Mouse (Mus musculus) intestine, postnatal 0 days (tissue): Measurements from ENCODE around the gene AI661453. TPM values are rescaled to one million over a fixed set of nuclear protein-coding genes. Genes with fewer than 3 reads are reported as not detected.
A peak's percentile ranks its signal among the peaks of the same experiment; 100 is the strongest.

Experiments
- ATAC-seq: fragments of 200-750 bp; cut with Nextera tagmentation; 2 replicates; pipeline ENCODE4 v1.8.0; 2017; ENCODE audit warnings: mild to moderate bottlenecking, moderate TSS enrichment, moderate library complexity
- H3K27ac ChIP-seq: fragments of 300-500 bp; sonication (generic); 2 replicates; pipeline ENCODE4 v1.5.1; 2014; ENCODE audit warnings: mild to moderate bottlenecking, low read depth, low read length, moderate library complexity
- H3K27me3 ChIP-seq: fragments of 300-500 bp; sonication (generic); replicated peaks from 2 replicates; pipeline ENCODE4 v1.6.1; 2014; ENCODE audit warnings: low read length, mixed read lengths; ENCODE audit not compliant: control insufficient read depth, insufficient read depth
- H3K36me3 ChIP-seq: fragments of 300-500 bp; sonication (generic); 2 replicates; pipeline ENCODE4 v1.6.1; 2014; ENCODE audit warnings: mild to moderate bottlenecking, moderate library complexity; ENCODE audit not compliant: control insufficient read depth, insufficient read depth
- H3K4me1 ChIP-seq: fragments of 300-500 bp; sonication (generic); replicated peaks from 2 replicates; pipeline ENCODE4 v1.6.1; 2014; ENCODE audit warnings: antibody characterized with exemption, low read length, mixed read lengths; ENCODE audit not compliant: control insufficient read depth, insufficient read depth
- H3K4me2 ChIP-seq: fragments of 300-500 bp; sonication (generic); replicated peaks from 2 replicates; pipeline ENCODE4 v1.6.1; 2014; ENCODE audit warnings: low read depth, mild to moderate bottlenecking, moderate library complexity
- H3K4me3 ChIP-seq: fragments of 300-500 bp; sonication (generic); 2 replicates; pipeline ENCODE4 v1.5.1; 2014; ENCODE audit warnings: low read depth, low read length
- H3K9ac ChIP-seq: fragments of 300-500 bp; sonication (generic); 2 replicates; pipeline ENCODE4 v1.6.1; 2014; ENCODE audit warnings: mild to moderate bottlenecking, low read depth, low read length
- H3K9me3 ChIP-seq: fragments of 300-500 bp; sonication (generic); 2 replicates; pipeline ENCODE4 v1.6.1; 2016; ENCODE audit warnings: mixed run types; ENCODE audit not compliant: control insufficient read depth
- CTCF ChIP-seq: sonication (generic); IDR thresholded peaks from 2 replicates; pipeline ENCODE4 v1.5.1; 2016; ENCODE audit warnings: low read depth, mild to moderate bottlenecking, control low read depth, antibody characterized with exemption, moderate library complexity
- WGBS: fragments of 180-500 bp; shearing (Covaris S2); extraction: QIAGEN DNeasy Blood & Tissue Kit; methylation state at CpG from one replicate; pipeline ENCODE4 v1.1.7; 2014; 5-methylcytosine and 5-hydroxymethylcytosine counted together
- polyA plus RNA-seq: library from polyadenylated mRNA; unstranded; fragments of >200 nt; fragmentation: Nextera tagmentation; extraction: Ambion mirVana; gene quantifications from 2 replicates; pipeline ENCODE4 v1.2.1, GENCODE M21; 2015

AI661453 gene
- 6.1 and 7.7 TPM in 2 replicates for polyA plus RNA-seq

DNA sequence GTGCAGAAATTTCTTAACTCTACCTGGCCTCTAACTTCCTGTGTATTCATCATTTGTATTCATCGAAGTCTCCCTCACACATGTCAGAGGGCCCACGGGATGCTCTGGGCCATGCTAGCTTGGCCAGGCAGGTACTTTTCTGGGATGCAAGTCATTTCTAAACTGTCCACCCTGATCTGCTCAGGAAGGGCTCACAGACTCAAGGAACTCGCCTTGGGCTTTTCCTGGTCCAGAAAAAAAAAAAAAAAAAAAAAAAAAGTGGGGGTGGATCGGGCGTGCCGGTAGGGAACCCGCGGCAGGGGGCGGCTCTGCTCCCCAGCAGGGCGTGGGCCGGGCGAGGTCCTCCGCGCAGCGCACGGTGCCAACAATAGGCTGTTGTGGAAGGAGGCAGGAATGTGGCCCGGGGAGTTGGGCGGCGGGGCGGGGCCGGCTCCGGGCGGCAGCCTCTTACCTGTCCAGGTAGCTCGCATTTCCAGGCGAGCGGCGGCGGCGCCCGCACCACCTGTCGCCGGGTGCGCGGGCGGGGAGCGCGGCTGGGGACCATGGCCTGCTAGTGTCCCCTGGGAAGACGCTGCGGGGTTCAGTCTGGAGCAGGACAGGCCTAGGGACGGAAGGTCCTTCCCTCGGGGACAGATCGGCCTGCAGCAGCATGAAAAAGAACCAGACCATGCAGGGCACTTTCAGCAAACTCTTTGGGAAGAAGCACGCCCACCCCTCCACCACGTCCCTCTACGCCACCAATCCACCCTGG is at the start of gene AI661453:
Gene AI661453, plus strand, starts transcription at position 460 of the 751 bp plus-strand sequence.
- TF ChIP-seq CTCF: peak; percentile 46
- H3K4me3 ChIP-seq: peak within 1 kb of the TSS; percentile 65
- no peaks in the 10 kb centered on the region for H3K9me3 ChIP-seq
- 1% methylated on average over 43 of the region's 45 CpGs for WGBS
- peak within 1 kb of the TSS; percentile 71 for H3K4me2 ChIP-seq
- H3K9ac ChIP-seq: peak within 1 kb of the TSS; percentile 74
- peaks cover 4% of the 10 kb centered on the region; the same call in 1 of the 2 replicates for H3K4me1 ChIP-seq
- H3K36me3 ChIP-seq: no peaks in the 10 kb centered on the region
- H3K27ac ChIP-seq: peak within 1 kb of the TSS; percentile 88
- no peaks in the 10 kb centered on the region for H3K27me3 ChIP-seq
- peak; percentile 85 for ATAC-seq

DNA sequence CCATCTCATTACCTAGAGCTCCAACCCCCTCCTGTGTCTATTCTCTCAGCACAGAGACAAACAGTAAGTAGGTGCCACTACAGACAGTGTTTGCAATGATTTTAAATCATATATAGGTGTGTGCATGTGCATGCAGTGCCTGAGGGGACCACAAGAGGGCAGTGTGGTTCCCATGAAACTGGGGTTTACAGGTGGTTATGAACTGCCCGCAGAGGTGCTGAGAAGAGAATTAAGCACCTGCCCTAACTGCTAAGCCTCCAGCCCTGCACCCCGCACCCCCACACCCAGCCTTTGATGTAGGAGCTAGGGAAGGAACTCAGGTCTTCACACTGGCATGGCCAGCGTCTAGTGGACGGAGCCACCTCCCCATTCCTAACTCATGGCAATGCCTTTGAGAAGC is 49.8 kb upstream of the AI661453 start:
- WGBS: 57% methylated on average over 4 of the region's 4 CpGs
- H3K9ac ChIP-seq: no peak overlapping the region
- ATAC-seq: no peak

DNA sequence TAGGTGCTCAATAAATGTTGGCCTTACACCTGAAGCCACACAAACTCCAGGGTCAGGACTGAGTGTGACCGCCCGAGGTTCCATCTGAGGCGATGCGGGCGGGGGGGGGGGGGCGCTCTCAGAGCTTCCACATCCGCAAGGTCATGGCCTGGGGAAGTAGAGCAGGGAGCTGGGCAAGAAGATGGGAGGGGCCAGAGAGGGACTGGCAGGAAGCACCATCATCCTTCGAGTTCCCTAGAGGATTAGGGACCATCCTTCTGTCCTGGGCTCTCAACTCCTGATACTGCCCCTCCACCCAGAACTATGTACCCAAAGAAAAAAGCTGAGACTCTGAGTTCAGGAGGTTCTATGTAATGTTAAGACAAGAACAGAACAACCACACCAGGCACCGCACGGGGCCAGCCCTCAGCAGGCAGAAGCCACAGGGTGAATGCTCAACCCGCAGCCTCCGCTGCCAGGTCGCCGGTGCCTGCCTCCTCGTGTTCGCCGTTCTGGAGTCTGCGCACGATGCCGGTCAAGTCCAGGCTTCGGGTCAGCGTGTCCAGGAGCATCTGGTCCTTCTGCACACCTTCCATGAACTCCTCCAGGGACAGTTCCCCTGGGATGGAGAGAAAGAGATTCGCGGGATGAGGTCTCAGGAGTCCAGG is 42.1 kb upstream of the AI661453 start:
- no peak for TF ChIP-seq CTCF
- H3K27ac ChIP-seq: no peak overlapping the region
- no peaks in the 10 kb centered on the region for H3K36me3 ChIP-seq
- H3K4me1 ChIP-seq: peaks cover 5% of the 10 kb centered on the region
- H3K27me3 ChIP-seq: no peaks in the 10 kb centered on the region; the same call in 1 of the 2 replicates
- no peak for ATAC-seq
- WGBS: 27% methylated on average over 24 of the region's 24 CpGs
- no peaks in the 10 kb centered on the region for H3K9me3 ChIP-seq
- H3K9ac ChIP-seq: no peak overlapping the region
- H3K4me2 ChIP-seq: peak overlapping the region; percentile 69
- H3K4me3 ChIP-seq: peak overlapping the region; percentile 36

More for the DNA sequence above, 49.8 kb upstream of the AI661453 start:
- Histone ChIP-seq H3K27ac (no peak overlapping the region), H3K4me2 (no peak overlapping the region), H3K4me1 (no peaks in the 10 kb centered on the region), H3K4me3 (no peak overlapping the region), H3K27me3 (no peaks in the 10 kb centered on the region), H3K9me3 (no peaks in the 10 kb centered on the region), H3K36me3 (no peaks in the 10 kb centered on the region)
- TF ChIP-seq CTCF: peak; percentile 88

DNA sequence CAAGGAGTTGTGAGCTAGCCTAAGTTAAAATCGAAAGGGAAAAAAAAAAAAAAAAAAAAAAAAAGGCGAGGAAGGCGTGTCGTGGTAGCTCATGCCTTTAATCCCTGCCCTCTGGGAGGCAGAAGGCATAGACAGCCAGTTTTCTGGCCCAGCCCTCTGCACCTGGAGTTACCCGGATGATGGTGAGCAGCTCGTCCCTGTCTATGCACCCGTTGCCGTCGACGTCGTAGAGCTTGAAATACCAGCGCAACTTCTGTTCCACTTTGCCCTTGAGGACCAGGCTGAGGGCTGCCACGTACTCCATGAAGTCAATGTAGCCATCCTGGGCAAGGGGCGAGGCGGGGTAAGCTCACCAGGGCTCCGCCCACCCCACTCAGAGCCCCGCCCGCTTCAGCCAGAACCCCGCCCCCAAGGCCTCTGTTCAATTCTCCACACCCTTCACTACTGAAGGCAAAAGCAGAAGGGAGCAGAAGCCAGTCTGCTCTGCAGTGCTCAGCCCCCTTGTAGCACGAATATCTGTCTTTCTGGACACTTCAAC is 41.0 kb upstream of the AI661453 start:
- peak overlapping the region; percentile 69 for H3K4me2 ChIP-seq
- no peaks in the 10 kb centered on the region for H3K9me3 ChIP-seq
- no peak overlapping the region for H3K27ac ChIP-seq
- peak overlapping the region; percentile 36 for H3K4me3 ChIP-seq
- no peaks in the 10 kb centered on the region; the same call in 1 of the 2 replicates for H3K27me3 ChIP-seq
- no peak overlapping the region for H3K9ac ChIP-seq
- H3K36me3 ChIP-seq: no peaks in the 10 kb centered on the region
- WGBS: 2% methylated on average over 19 of the region's 20 CpGs
- TF ChIP-seq CTCF: 0 out of 2 replicates have a peak, but pooled peaks have one; percentile 3
- H3K4me1 ChIP-seq: peaks cover 5% of the 10 kb centered on the region
- peak; percentile 90 for ATAC-seq

DNA sequence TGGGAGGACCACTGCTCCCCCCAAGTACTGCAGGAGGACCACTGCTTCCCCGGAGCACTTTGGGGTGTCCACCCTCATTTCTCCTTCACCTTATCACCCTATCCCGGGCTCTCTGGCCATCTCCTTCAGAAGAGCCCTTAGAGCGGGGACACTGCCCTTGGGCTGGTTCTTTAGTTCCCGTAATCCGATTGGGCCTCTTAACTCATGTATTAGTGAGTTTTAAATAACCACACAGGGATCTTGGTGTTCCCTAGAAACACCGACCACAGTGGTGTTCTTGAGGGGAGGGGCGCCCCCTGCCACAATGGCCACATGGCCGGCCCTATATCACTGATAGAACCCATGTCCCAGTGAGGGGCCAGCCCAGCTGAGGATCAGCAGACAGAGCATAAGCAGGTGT is 37.3 kb upstream of the AI661453 start:
- ATAC-seq: no peak
- Histone ChIP-seq H3K4me2 (no peak overlapping the region), H3K27me3 (no peaks in the 10 kb centered on the region; the same call in 1 of the 2 replicates), H3K9ac (no peak overlapping the region), H3K36me3 (no peaks in the 10 kb centered on the region), H3K27ac (no peak overlapping the region), H3K9me3 (no peaks in the 10 kb centered on the region), H3K4me1 (peaks cover 5% of the 10 kb centered on the region), H3K4me3 (no peak overlapping the region)
- TF ChIP-seq CTCF: no peak
- 85% methylated on average over 8 of the region's 8 CpGs for WGBS

DNA sequence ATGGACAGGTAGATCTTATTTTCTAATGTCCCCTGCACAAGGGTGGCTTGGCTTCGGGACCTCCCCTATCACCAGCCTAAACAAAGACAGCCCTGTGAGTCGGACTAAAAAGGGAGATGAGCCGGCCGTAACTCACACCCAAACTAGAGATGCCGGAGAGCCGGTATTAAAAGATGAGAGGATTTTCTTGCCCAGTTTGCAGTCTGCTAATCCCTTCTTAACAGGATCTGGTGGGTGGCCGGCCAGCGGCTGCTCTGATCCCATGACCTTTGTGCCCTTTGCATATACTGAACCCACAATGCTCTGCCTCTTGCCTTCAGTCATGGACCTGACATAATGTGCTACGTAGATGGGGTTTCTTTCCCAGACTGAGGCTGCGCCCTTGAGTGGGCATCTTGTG is 36.0 kb upstream of the AI661453 start, which contains the start of gene Guca1a:
Gene Guca1a, minus strand, starts transcription at position 134 of the 400 bp plus-strand sequence.
- H3K4me1 ChIP-seq: no peaks in the 10 kb centered on the region
- no peak within 1 kb of the TSS for H3K4me3 ChIP-seq
- no peak within 1 kb of the TSS for H3K4me2 ChIP-seq
- H3K9me3 ChIP-seq: no peaks in the 10 kb centered on the region
- TF ChIP-seq CTCF: no peak
- 56% methylated on average over 10 of the region's 10 CpGs for WGBS
- no peak for ATAC-seq
- no peak within 1 kb of the TSS for H3K9ac ChIP-seq
- H3K27me3 ChIP-seq: no peaks in the 10 kb centered on the region; the same call in 1 of the 2 replicates
- H3K27ac ChIP-seq: no peak within 1 kb of the TSS
- no peaks in the 10 kb centered on the region for H3K36me3 ChIP-seq
